Mouse (Mus musculus) Patski (cell line): ENCODE measurements around the gene Ncor2. TPM values are rescaled to one million over a fixed set of nuclear protein-coding genes. Genes with fewer than 3 reads are reported as not detected.

ENCODE experiments used
- ATAC-seq: fragments of 100-300 bp; one replicate; pipeline ENCODE4 v1.8.0; 2021
- CTCF ChIA-PET: fragments of 350-600 bp; sonication (Branson Sonifier 250); formaldehyde crosslinking; loops from one replicate; lab custom pipeline; 2022; ENCODE audit warnings: inconsistent platforms; lab: Charles Lee
- POLR2A ChIA-PET: fragments of 350-600 bp; sonication (Branson Sonifier 250); formaldehyde crosslinking; loops from one replicate; lab custom pipeline; 2022; ENCODE audit warnings: antibody characterized with exemption, inconsistent platforms; lab: Charles Lee
- DNase-seq: peaks from one replicate; pipeline ENCODE4 v3.0.0-alpha.2; 2011; ENCODE audit warnings: low read depth, low spot score
- H3K27me3 ChIP-seq: fragments of 371-371 bp; one replicate; pipeline ENCODE4 v1.5.1; 2021
- CTCF ChIP-seq: fragments of 100-300 bp; IDR thresholded peaks from one replicate; pipeline ENCODE4 v1.5.1; 2021
- in situ Hi-C: fragments of 300-500 bp; cut with MboI; formaldehyde crosslinking; loops from 3 replicates; pipeline ENCODE4 v1.11.1; 2018; ENCODE audit warnings: low pct_unique_long_range_greater_than_20kb, mixed read lengths
- polyA plus RNA-seq: library from polyadenylated mRNA; unstranded; gene quantifications from one replicate; pipeline ENCODE4 v1.2.3, GENCODE M21; 2021

Ncor2 gene
- polyA plus RNA-seq, 1 experiment from 2014 or later = 98.6 TPM

DNA sequence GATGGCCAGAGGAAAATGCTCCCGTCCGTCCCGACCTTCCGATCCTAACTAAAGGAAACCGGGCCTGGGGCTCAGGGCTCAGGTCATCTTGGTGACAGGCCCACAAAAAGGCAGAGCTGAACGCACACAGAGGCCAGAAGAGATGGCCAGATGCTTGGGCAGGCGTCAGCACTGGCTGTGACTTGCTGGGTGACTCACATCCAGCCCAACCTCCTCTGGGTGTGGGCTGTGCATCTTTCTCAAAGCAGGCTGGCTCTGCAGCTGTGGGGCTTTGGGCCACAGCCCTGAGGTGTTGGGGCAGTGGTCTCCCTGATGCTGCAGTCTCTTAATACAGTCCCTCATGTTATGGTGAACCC is 37.5 kb downstream of the Ncor2 start:
- CTCF ChIA-PET = interaction anchor here (1.4 to 3.8 kb wide), 2 partner anchors 9 to 13 kb away, joined by 3 to 14 read pairs; no protein-coding TSS in a partner anchor
- TF ChIP-seq CTCF = no peak
- H3K27me3 ChIP-seq = no peaks in the 10 kb centered on the region
- peak; percentile 76 for ATAC-seq
- DNase-seq = no peak
- in situ Hi-C loops = no loop called here
- POLR2A ChIA-PET = no interaction called here

DNA sequence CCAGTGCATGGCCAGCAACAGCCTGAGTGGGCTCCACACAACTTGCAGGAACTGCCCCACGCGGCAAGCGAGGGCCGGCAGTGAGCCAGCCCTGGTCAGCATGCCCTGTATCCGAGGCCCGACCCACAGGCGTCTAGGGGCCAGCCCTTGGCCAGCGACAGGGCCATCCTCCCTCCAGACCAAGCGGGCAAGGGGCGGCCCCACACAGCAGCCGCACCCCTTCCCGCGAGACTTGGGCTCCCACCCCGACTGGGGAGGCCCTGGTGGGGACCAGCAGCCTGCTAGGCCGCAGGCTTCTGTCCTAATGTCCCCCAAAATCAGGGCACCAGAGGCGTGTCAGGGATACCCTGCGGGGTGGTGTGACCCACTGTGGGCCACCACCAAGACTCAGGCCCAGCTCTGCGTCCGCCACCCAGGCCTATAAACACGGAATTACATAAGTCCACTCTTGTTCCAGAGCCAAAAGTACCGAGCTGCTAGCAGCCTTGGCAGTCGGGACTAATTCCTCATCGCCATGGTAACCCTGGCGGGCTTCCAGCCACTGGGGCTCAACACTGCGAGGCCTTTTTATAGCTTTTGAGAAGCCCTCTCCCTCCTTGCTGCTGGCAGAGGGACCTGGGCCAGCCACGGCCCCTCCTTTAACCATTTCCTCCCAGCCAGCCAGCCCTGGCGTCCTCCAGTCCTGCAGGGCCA is 38.0 kb downstream of the Ncor2 start:
- ATAC-seq = peak; percentile 84
- in situ Hi-C loops = no loop called here
- POLR2A ChIA-PET = no interaction called here
- CTCF ChIA-PET = interaction anchor here (1.0 to 3.8 kb wide), 4 partner anchors 10 to 127 kb away, joined by 3 to 14 read pairs (median 4); no protein-coding TSS in a partner anchor
- H3K27me3 ChIP-seq = no peaks in the 10 kb centered on the region
- no peak for TF ChIP-seq CTCF
- peak; percentile 99 for DNase-seq

DNA sequence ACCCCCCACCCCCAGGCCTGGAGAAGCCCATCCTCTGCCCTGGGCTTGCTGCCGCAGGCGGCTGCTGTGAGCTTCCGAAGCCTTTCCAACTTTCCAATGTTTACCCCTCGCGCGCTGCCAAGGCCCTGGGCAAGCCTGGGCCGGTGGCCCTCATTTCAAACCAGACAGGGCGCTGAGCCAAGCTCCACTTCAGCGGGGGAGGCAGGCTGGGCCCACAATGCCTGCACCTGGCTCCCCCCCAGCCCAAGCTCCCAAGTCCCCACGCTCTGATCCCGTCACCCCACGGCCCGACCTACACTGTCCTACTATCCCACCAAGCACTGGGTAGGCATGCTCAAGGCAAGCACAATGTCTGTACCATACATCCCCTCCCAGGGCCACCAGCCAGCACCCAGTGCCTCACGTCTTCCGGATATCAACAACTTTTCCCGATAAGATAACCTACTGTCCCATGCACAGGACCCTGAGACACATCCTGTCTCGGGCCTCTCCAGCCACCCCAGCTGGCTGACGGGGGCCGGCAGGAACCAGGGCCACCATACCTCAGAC is 38.8 kb downstream of the Ncor2 start:
- ChIA-PET CTCF (interaction anchor here (0.7 to 3.8 kb wide), 7 partner anchors 14 to 128 kb away, joined by 3 to 14 read pairs (median 3); no protein-coding TSS in a partner anchor), POLR2A (interaction anchor here (0.5 to 0.8 kb wide), 2 partner anchors 9 to 59 kb away, joined by 4 to 7 read pairs; no protein-coding TSS in a partner anchor)
- TF ChIP-seq CTCF = no peak
- in situ Hi-C loops = no loop called here
- no peak for DNase-seq
- no peaks in the 10 kb centered on the region for H3K27me3 ChIP-seq
- peak; percentile 2 for ATAC-seq

DNA sequence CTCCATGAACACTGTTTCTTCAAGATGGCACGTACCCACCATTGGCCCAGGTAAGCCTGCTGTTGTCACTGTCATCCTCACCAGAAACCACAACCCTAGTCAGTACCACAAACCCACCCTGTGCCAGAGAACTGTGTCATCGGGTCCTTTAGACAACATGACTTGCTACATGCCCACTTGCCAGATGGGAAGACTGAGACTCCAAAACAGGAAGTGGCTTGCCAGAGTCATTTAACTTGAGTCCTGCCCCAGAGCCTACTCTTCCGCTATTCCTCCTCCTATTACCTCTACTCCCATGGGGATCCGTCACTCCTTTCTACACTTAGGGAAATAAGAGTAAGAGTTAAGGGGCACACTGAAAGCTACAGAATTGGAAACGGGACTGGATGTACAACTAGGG is 39.4 kb downstream of the Ncor2 start:
- no peak for TF ChIP-seq CTCF
- ChIA-PET CTCF (interaction anchor here (0.7 to 1.3 kb wide), 5 partner anchors 18 to 129 kb away, joined by 3 to 4 read pairs (median 3); no protein-coding TSS in a partner anchor), POLR2A (interaction anchor here (0.8 to 1.3 kb wide), 2 partner anchors 9 to 33 kb away, joined by 4 to 7 read pairs; no protein-coding TSS in a partner anchor)
- in situ Hi-C loops = no loop called here
- H3K27me3 ChIP-seq = no peaks in the 10 kb centered on the region
- ATAC-seq (no peak), DNase-seq (no peak)

DNA sequence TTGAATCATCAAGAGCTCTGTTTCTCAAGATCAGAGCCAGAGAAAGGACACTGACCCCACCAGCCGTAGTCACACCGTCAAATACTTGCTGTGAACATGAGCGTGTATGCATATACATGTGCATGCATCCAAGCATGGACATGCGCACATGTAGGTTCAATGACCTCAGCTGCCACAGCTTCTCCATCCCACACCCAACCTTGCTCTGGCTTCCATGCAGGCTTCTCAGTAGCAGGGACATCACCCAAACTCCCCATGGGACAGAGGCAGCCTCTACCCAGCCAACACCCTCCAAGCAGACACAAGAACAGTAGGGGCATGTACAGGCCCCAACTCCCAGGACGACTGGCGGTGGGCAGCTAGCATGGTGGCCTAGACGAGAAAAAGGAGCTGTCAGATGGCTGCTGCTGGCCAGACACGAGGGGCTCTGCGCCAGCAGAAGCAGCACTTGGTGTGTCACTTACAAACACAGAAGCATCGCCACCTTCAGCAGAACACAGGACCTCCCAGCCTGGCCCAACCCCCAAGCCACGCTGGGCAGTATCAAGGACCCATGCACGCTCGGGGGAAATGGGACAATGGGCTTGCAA is 40.1 kb downstream of the Ncor2 start:
- TF ChIP-seq CTCF = no peak
- ATAC-seq (no peak), DNase-seq (no peak)
- no peaks in the 10 kb centered on the region for H3K27me3 ChIP-seq
- in situ Hi-C loops = no loop called here
- POLR2A ChIA-PET = interaction anchor here (1.3 kb wide), 1 partner anchor 33 kb away, joined by 4 read pairs; no protein-coding TSS in a partner anchor
- CTCF ChIA-PET = interaction anchor here (1.3 kb wide), 1 partner anchor 20 kb away, joined by 3 read pairs; no protein-coding TSS in a partner anchor

DNA sequence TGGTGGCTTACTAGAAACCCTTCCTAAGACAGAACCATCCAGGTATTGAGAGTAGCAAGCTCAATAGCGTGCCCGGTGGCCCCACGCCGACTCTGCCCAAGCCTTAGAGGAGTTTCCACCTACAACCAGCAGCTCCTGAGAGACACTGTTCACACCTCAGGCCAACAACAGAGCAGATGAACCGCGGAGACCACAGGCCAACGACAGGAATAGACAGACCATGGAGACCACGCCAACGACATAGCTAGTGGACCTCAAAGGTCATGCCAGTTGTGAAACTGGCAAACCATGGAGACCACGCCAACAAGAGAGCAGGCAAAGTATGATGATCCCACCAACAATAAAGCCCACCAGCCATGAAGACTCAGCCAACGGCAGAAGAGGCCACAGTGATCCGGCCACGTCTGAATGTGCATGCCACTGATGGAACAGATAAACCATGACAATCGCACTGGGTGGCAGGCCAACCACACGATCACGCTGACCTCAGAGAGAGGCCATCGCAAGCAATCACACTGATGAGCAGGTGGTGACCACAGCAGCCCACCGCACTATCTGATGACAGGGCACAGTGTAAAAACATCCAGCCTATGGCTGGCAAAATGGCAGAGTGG is 41.2 kb downstream of the Ncor2 start:
- POLR2A ChIA-PET = no interaction called here
- TF ChIP-seq CTCF = no peak
- ATAC-seq (no peak), DNase-seq (no peak)
- H3K27me3 ChIP-seq = no peaks in the 10 kb centered on the region
- in situ Hi-C loops = no loop called here
- CTCF ChIA-PET = no interaction called here

DNA sequence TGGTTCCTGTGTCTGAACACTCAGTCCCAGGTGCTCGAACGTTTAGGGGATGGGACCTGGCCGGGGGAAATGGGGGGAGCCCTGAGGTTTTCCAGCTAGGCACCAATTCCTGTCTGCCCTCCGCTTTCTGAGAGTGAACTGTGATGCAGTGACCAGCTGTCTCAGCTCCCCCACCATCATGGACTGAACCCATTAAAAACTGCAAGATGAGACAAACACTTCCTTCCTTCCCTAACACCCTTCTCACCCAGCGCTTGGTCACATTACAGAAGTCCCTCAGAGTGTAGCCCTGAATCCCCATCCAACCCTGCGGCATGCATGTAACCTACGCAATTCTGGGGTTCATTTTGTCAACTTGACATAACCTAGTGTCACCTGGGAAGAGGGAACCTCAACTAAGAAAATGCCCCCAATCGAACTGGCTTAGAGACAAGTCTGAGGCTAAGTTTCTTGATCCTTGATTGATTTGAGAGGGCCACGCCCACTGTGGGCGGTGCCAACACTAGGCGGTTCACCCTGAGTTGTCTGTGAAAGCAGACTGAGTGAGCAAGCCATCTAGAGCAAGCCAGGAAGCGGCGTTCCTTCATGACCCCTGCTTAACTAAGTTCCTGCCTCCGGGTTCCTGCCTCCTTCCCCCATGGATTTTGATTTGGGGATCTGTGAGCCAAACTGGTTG is 41.9 kb downstream of the Ncor2 start:
- ATAC-seq = no peak
- CTCF ChIA-PET = interaction anchor here (1.2 kb wide), 1 partner anchor 52 kb away, joined by 3 read pairs; no protein-coding TSS in a partner anchor
- POLR2A ChIA-PET = interaction anchor here (1.2 kb wide), 1 partner anchor 20 kb away, joined by 3 read pairs; no protein-coding TSS in a partner anchor
- DNase-seq = no peak
- no peaks in the 10 kb centered on the region for H3K27me3 ChIP-seq
- in situ Hi-C loops = no loop called here
- no peak for TF ChIP-seq CTCF

DNA sequence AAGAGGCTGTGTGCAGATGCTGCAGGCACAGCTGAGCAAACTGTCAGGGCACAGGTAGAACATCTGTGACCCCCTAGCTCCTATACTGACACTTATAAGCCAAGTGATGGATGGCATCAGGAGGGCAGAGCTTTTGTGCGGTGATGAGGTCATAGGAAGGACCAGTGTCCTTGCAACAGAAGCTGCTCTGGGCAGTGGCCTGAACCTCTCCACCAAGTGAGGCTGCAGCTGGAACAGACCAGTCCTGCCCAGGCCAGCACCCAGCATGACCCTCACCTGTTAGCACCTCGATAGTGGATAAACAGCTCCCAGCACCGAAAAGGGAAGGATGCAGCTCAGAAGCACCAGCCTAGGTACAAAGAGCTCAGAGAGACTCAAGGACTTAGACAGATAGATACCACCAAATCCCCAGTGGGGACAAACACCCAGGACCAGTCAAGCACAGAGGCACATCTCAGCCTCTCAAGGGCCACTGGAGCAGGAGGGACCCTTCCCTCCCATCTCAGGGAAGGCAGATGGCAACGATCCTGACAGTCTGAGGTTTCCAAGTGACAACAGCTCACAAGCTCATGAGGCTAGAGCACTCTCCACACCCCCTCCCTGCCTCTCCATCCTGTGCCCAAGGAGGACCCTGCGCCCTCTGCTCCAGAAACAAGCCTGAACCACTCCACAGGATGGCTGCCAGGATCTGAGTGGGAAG is 42.6 kb downstream of the Ncor2 start:
- no peaks in the 10 kb centered on the region for H3K27me3 ChIP-seq
- in situ Hi-C loops = no loop called here
- CTCF ChIA-PET = interaction anchor here (1.1 to 1.2 kb wide), 2 partner anchors 46 to 53 kb away, joined by 3 read pairs; no protein-coding TSS in a partner anchor
- no peak for TF ChIP-seq CTCF
- DNase-seq (no peak), ATAC-seq (no peak)
- POLR2A ChIA-PET = interaction anchor here (1.2 kb wide), 1 partner anchor 21 kb away, joined by 3 read pairs; no protein-coding TSS in a partner anchor
